Mouse (Mus musculus): ENCODE data around the gene Hspa4.
A peak's percentile ranks its signal among the peaks of the same experiment; 100 is the strongest.

- TF ChIP-seq CTCF (IDR thresholded peaks at IDR 0.05; ENCODE audit: low read depth, low read length), result peak; percentile 92
- no peak for TF ChIP-seq POLR2A (IDR thresholded peaks at IDR 0.05; ENCODE audit: borderline replicate concordance, low read depth, low read length)
Observed at GRCm38 (mm10) chr11:53254926-53255325, 45.3 kb downstream of the Hspa4 start.
